In genomic region chr14:75646060-75646459, GRCm38 (mm10) we compare ENCODE assay signal across 28 mouse cellular contexts. TPM values are rescaled to one million over a fixed set of nuclear protein-coding genes. Genes with fewer than 3 reads are reported as not detected.
DNase-seq lines count a peak whose midpoint lies in the region; ATAC-seq lines count a peak whose summit lies in the region.
"Had no signal": no experiment of that assay in that cellular context is flagged by ENCODE, and none has a peak within 500 bp of the region (broad histone marks: within the 10 kb centered on the region; RNA-seq: fewer than 3 reads in every experiment).

No protein-coding gene starts in this region.

- H3K9ac ChIP-seq in forebrain, embryonic 12.5 days: no peak overlapping the region
- no peak overlapping the region for H3K9ac ChIP-seq in limb, embryonic 11.5 days (ENCODE audit: low read length)
- no peak overlapping the region for H3K9ac ChIP-seq in neural tube, embryonic 12.5 days
- H3K9ac ChIP-seq: forebrain, embryonic 15.5 days; liver, embryonic 12.5 days; lung, embryonic 15.5 days; stomach, embryonic 15.5 days had no signal

- H3K36me3 ChIP-seq in forebrain, embryonic 10.5 days (replicated peaks): no peaks in the 10 kb centered on the region
- no peaks in the 10 kb centered on the region for H3K36me3 ChIP-seq in forebrain, embryonic 12.5 days (replicated peaks)
- H3K36me3 ChIP-seq in limb, embryonic 11.5 days (ENCODE audit: control insufficient read depth, insufficient read depth, low read length): no peaks in the 10 kb centered on the region
- H3K36me3 ChIP-seq in limb, embryonic 10.5 days: no peaks in the 10 kb centered on the region
- no peaks in the 10 kb centered on the region for H3K36me3 ChIP-seq in neural tube, embryonic 12.5 days
- H3K36me3 ChIP-seq: forebrain, embryonic 15.5 days; liver, embryonic 12.5 days; lung, embryonic 15.5 days; stomach, embryonic 15.5 days had no signal

- WGBS in forebrain, embryonic 10.5 days: 73% methylated on average over 9 of the region's 9 CpGs
- WGBS in forebrain, embryonic 12.5 days: 74% methylated on average over 9 of the region's 9 CpGs
- 52% methylated on average over 9 of the region's 9 CpGs for WGBS in limb, embryonic 11.5 days
- 43% methylated on average over 9 of the region's 9 CpGs for WGBS in limb, embryonic 10.5 days
- 40% methylated on average over 9 of the region's 9 CpGs for WGBS in neural tube, embryonic 12.5 days

- no peak for ATAC-seq in forebrain, embryonic 12.5 days (ENCODE audit: low FRiP score)
- ATAC-seq in limb, embryonic 11.5 days (ENCODE audit: insufficient number of reproducible peaks, low FRiP score, low TSS enrichment, low read depth): no peak
- 0 out of 2 replicates have a peak, but pooled peaks have one; percentile 31 for ATAC-seq in neural tube, embryonic 12.5 days (ENCODE audit: low FRiP score, low read depth)
- ATAC-seq: liver, embryonic 12.5 days had no signal

- H3K9me3 ChIP-seq in forebrain, embryonic 10.5 days: no peaks in the 10 kb centered on the region; the same call in 1 of the 2 replicates
- H3K9me3 ChIP-seq in forebrain, embryonic 12.5 days: no peaks in the 10 kb centered on the region
- no peaks in the 10 kb centered on the region for H3K9me3 ChIP-seq in limb, embryonic 11.5 days (ENCODE audit: control insufficient read depth, low read length)
- no peaks in the 10 kb centered on the region for H3K9me3 ChIP-seq in limb, embryonic 10.5 days (replicated peaks)
- H3K9me3 ChIP-seq in neural tube, embryonic 12.5 days: no peaks in the 10 kb centered on the region
- H3K9me3 ChIP-seq: forebrain, embryonic 15.5 days; liver, embryonic 12.5 days; lung, embryonic 15.5 days; stomach, embryonic 15.5 days had no signal

- peak overlapping the region; percentile 25; the same call in 1 of the 2 replicates for H3K27ac ChIP-seq in forebrain, embryonic 10.5 days
- no peak overlapping the region for H3K27ac ChIP-seq in forebrain, embryonic 12.5 days
- H3K27ac ChIP-seq in limb, embryonic 11.5 days (replicated peaks; ENCODE audit: low read depth, low read length): no peak overlapping the region
- no peak overlapping the region for H3K27ac ChIP-seq in limb, embryonic 10.5 days
- no peak overlapping the region for H3K27ac ChIP-seq in neural tube, embryonic 12.5 days
- H3K27ac ChIP-seq: liver, embryonic 12.5 days; lung, embryonic 15.5 days; stomach, embryonic 15.5 days had no signal

- no peak for DNase-seq in forebrain, embryonic 10.5 days (ENCODE audit: extremely low spot score, low spot score)
- DNase-seq in limb, embryonic 11.5 days (ENCODE audit: low spot score): peak; percentile 38
- no peak for DNase-seq in limb, embryonic 10.5 days (ENCODE audit: low spot score)
- no peak for DNase-seq in neural tube, embryonic 10.5 days (ENCODE audit: extremely low spot score, low spot score)
- no peak for DNase-seq in gastrocnemius, postnatal 25 days
- DNase-seq: cerebellum, adult 9-11 months; gastrocnemius, postnatal 14 days; kidney, adult 8-10 months; thymus, adult 18-20 months; thymus, postnatal 4 days had no signal

- no peak overlapping the region for H3K4me2 ChIP-seq in forebrain, embryonic 12.5 days
- no peak overlapping the region for H3K4me2 ChIP-seq in limb, embryonic 11.5 days (ENCODE audit: low read depth, severe bottlenecking)
- H3K4me2 ChIP-seq in neural tube, embryonic 12.5 days (replicated peaks): no peak overlapping the region
- H3K4me2 ChIP-seq: forebrain, embryonic 15.5 days; liver, embryonic 12.5 days; lung, embryonic 15.5 days; stomach, embryonic 15.5 days had no signal

- H3K27me3 ChIP-seq in forebrain, embryonic 10.5 days (ENCODE audit: poor library complexity, severe bottlenecking): no peaks in the 10 kb centered on the region
- no peaks in the 10 kb centered on the region for H3K27me3 ChIP-seq in forebrain, embryonic 12.5 days
- H3K27me3 ChIP-seq in limb, embryonic 11.5 days (ENCODE audit: control insufficient read depth, insufficient read depth, low read length): no peaks in the 10 kb centered on the region
- no peaks in the 10 kb centered on the region for H3K27me3 ChIP-seq in limb, embryonic 10.5 days (ENCODE audit: low read depth, poor library complexity, severe bottlenecking)
- no peaks in the 10 kb centered on the region for H3K27me3 ChIP-seq in neural tube, embryonic 12.5 days (replicated peaks)
- H3K27me3 ChIP-seq: CH12.LX; forebrain, embryonic 15.5 days; liver, embryonic 12.5 days; lung, embryonic 15.5 days; stomach, embryonic 15.5 days had no signal

- H3K4me1 ChIP-seq in forebrain, embryonic 10.5 days: peaks cover 18% of the 10 kb centered on the region
- H3K4me1 ChIP-seq in forebrain, embryonic 12.5 days: peaks cover 10% of the 10 kb centered on the region
- no peaks in the 10 kb centered on the region for H3K4me1 ChIP-seq in limb, embryonic 11.5 days (ENCODE audit: control insufficient read depth, insufficient read depth, low read length)
- peaks cover 6% of the 10 kb centered on the region for H3K4me1 ChIP-seq in limb, embryonic 10.5 days
- peaks cover 5% of the 10 kb centered on the region for H3K4me1 ChIP-seq in neural tube, embryonic 12.5 days
- H3K4me1 ChIP-seq: liver, embryonic 12.5 days; megakaryocyte, embryonic 14.5 days; stomach, embryonic 15.5 days had no signal

- H3K4me3 ChIP-seq in forebrain, embryonic 10.5 days: no peak overlapping the region
- no peak overlapping the region for H3K4me3 ChIP-seq in forebrain, embryonic 12.5 days (replicated peaks)
- no peak overlapping the region for H3K4me3 ChIP-seq in limb, embryonic 11.5 days (ENCODE audit: low read depth, low read length)
- no peak overlapping the region for H3K4me3 ChIP-seq in limb, embryonic 10.5 days
- H3K4me3 ChIP-seq in neural tube, embryonic 12.5 days: no peak overlapping the region
- H3K4me3 ChIP-seq: erythroblast, embryonic 14.5 days; forebrain, embryonic 15.5 days; liver, embryonic 12.5 days; lung, embryonic 15.5 days; megakaryocyte, embryonic 14.5 days; stomach, embryonic 15.5 days had no signal

RNA-seq across cellular contexts. Expression of gene Erich6b, which starts 4.0 kb away (rescaled TPM):
- polyA plus RNA-seq in forebrain, embryonic 10.5 days (2016; fragmentation: Nextera tagmentation; extraction: Ambion mirVana): not detected in 2 replicates
- polyA plus RNA-seq in forebrain, embryonic 12.5 days (2016; fragmentation: Nextera tagmentation; extraction: Ambion mirVana): not detected in 2 replicates
- polyA plus RNA-seq in limb, embryonic 11.5 days (2014; fragmentation: Nextera tagmentation; extraction: Ambion mirVana): not detected in 2 replicates
- polyA plus RNA-seq in limb, embryonic 10.5 days (2016; fragmentation: Nextera tagmentation; extraction: Ambion mirVana): not detected in 2 replicates
- not detected in 2 replicates for polyA plus RNA-seq in neural tube, embryonic 12.5 days (2016; fragmentation: Nextera tagmentation; extraction: Ambion mirVana)
- total RNA-seq in gastrocnemius, postnatal 25 days (2021): not detected
- total RNA-seq: adrenal gland, postnatal 14 days; CH12.LX; gastrocnemius, postnatal 14 days; layer of hippocampus, adult 8-10 months; left cerebral cortex, postnatal 36 days; MEL; monocyte, adult 5-6 weeks had no signal
- polyA plus RNA-seq: brain, embryonic 14.5 days; embryonic facial prominence, embryonic 11.5 days; erythroblast, embryonic 14.5 days; forebrain, embryonic 15.5 days; heart, embryonic 16.5 days; hindbrain, embryonic 11.5 days; liver, embryonic 12.5 days; lung, embryonic 15.5 days; stomach, embryonic 15.5 days had no signal

RNA-seq across cellular contexts. Expression of gene Spert, which starts 53.1 kb away (rescaled TPM):
- not detected in 2 replicates for polyA plus RNA-seq in forebrain, embryonic 10.5 days (2016; fragmentation: Nextera tagmentation; extraction: Ambion mirVana)
- not detected in 2 replicates for polyA plus RNA-seq in forebrain, embryonic 12.5 days (2016; fragmentation: Nextera tagmentation; extraction: Ambion mirVana)
- not detected in 2 replicates for polyA plus RNA-seq in limb, embryonic 11.5 days (2014; fragmentation: Nextera tagmentation; extraction: Ambion mirVana)
- not detected in 2 replicates for polyA plus RNA-seq in limb, embryonic 10.5 days (2016; fragmentation: Nextera tagmentation; extraction: Ambion mirVana)
- polyA plus RNA-seq in neural tube, embryonic 12.5 days (2016; fragmentation: Nextera tagmentation; extraction: Ambion mirVana): not detected in 2 replicates
- not detected for total RNA-seq in gastrocnemius, postnatal 25 days (2021)
- total RNA-seq: adrenal gland, postnatal 14 days; CH12.LX; gastrocnemius, postnatal 14 days; layer of hippocampus, adult 8-10 months; left cerebral cortex, postnatal 36 days; MEL had no signal
- polyA plus RNA-seq: brain, embryonic 14.5 days; embryonic facial prominence, embryonic 11.5 days; forebrain, embryonic 15.5 days; heart, embryonic 16.5 days; hindbrain, embryonic 11.5 days; liver, embryonic 12.5 days; lung, embryonic 15.5 days; stomach, embryonic 15.5 days had no signal
